ENCODE assay signal across 11 mouse cellular contexts in genomic region chr7:16885905-16886304, GRCm38 (mm10). TPM values are rescaled to one million over a fixed set of nuclear protein-coding genes. Genes with fewer than 3 reads are reported as not detected.
DNase-seq lines count a peak whose midpoint lies in the region; ATAC-seq and TF ChIP-seq lines count a peak whose summit lies in the region.
"Had no signal": no experiment of that assay in that cellular context is flagged by ENCODE, and none has a peak within 500 bp of the region (broad histone marks: within the 10 kb centered on the region; RNA-seq: fewer than 3 reads in every experiment).

No protein-coding gene starts in this region.

- WGBS in kidney, embryonic 15.5 days: 54% methylated on average over 59 of the region's 59 CpGs
- WGBS in forebrain, postnatal 0 days: 50% methylated on average over 56 of the region's 59 CpGs
- 37% methylated on average over 59 of the region's 59 CpGs for WGBS in midbrain, embryonic 13.5 days

- H3K9ac ChIP-seq in kidney, embryonic 15.5 days: no peak overlapping the region
- no peak overlapping the region for H3K9ac ChIP-seq in forebrain, postnatal 0 days
- H3K9ac ChIP-seq in midbrain, embryonic 13.5 days (replicated peaks): no peak overlapping the region

- H3K36me3 ChIP-seq in kidney, embryonic 15.5 days: peaks cover 56% of the 10 kb centered on the region
- H3K36me3 ChIP-seq in forebrain, postnatal 0 days (ENCODE audit: insufficient read depth): peaks cover 25% of the 10 kb centered on the region
- peaks cover 57% of the 10 kb centered on the region for H3K36me3 ChIP-seq in midbrain, embryonic 13.5 days

- H3K4me3 ChIP-seq in kidney, embryonic 15.5 days (replicated peaks): peak overlapping the region; percentile 38
- 0 out of 2 replicates have a peak overlapping the region, but pooled peaks have one; percentile 19 for H3K4me3 ChIP-seq in brown adipose tissue, adult 24 weeks (ENCODE audit: insufficient read depth, low read depth, low read length)
- H3K4me3 ChIP-seq in forebrain, postnatal 0 days (ENCODE audit: low read depth, low read length): peak overlapping the region; percentile 30; the same call in 1 of the 2 replicates
- H3K4me3 ChIP-seq in midbrain, embryonic 13.5 days (replicated peaks): peak overlapping the region; percentile 31
- H3K4me3 ChIP-seq: layer of hippocampus, adult 2 months had no signal

- peaks cover 16% of the 10 kb centered on the region for H3K4me1 ChIP-seq in kidney, embryonic 15.5 days
- H3K4me1 ChIP-seq in brown adipose tissue, adult 24 weeks (ENCODE audit: control insufficient read depth, insufficient read depth, insufficient read length, low read length): no peaks in the 10 kb centered on the region
- H3K4me1 ChIP-seq in forebrain, postnatal 0 days (ENCODE audit: insufficient read depth): no peaks in the 10 kb centered on the region
- H3K4me1 ChIP-seq in midbrain, embryonic 13.5 days (replicated peaks): peaks cover 5% of the 10 kb centered on the region

- ATAC-seq in kidney, embryonic 15.5 days (replicated peaks; ENCODE audit: low FRiP score): no peak
- ATAC-seq in forebrain, postnatal 0 days: peak; percentile 7; the same call in 1 of the 2 replicates
- no peak; the same call in 1 of the 2 replicates for ATAC-seq in midbrain, embryonic 13.5 days

- peaks cover 33% of the 10 kb centered on the region for H3K27me3 ChIP-seq in kidney, embryonic 15.5 days
- peaks cover 14% of the 10 kb centered on the region for H3K27me3 ChIP-seq in forebrain, postnatal 0 days (ENCODE audit: insufficient read depth, low read length)
- H3K27me3 ChIP-seq in midbrain, embryonic 13.5 days: peaks cover 69% of the 10 kb centered on the region
- H3K27me3 ChIP-seq: CH12.LX had no signal

- peaks cover 18% of the 10 kb centered on the region for H3K9me3 ChIP-seq in kidney, embryonic 15.5 days (replicated peaks)
- H3K9me3 ChIP-seq in forebrain, postnatal 0 days (ENCODE audit: low read length): no peaks in the 10 kb centered on the region
- H3K9me3 ChIP-seq in midbrain, embryonic 13.5 days: 0 out of 2 replicates have a peak, but pooled peaks cover 3% of the 10 kb centered on the region

- TF ChIP-seq CTCF in forebrain, postnatal 0 days (IDR thresholded peaks at IDR 0.05; ENCODE audit: low read depth): no peak

- no peak overlapping the region for H3K27ac ChIP-seq in kidney, embryonic 15.5 days
- H3K27ac ChIP-seq in brown adipose tissue, adult 24 weeks (replicated peaks; ENCODE audit: low read depth, low read length): no peak overlapping the region
- no peak overlapping the region for H3K27ac ChIP-seq in forebrain, postnatal 0 days (ENCODE audit: low read depth, low read length)
- no peak overlapping the region for H3K27ac ChIP-seq in midbrain, embryonic 13.5 days
- H3K27ac ChIP-seq: layer of hippocampus, adult 2 months; macrophage had no signal

- no peak for DNase-seq in kidney, adult 11 months
- no peak for DNase-seq in forebrain, postnatal 0 days
- no peak for DNase-seq in spleen, postnatal 14 days (ENCODE audit: low spot score in 2 of 2)
- DNase-seq in layer of hippocampus, postnatal 36 days: no peak
- no peak for DNase-seq in adrenal gland, postnatal 14 days

- H3K4me2 ChIP-seq in kidney, embryonic 15.5 days: peak overlapping the region; percentile 51
- peak overlapping the region; percentile 32; the same call in 1 of the 2 replicates for H3K4me2 ChIP-seq in forebrain, postnatal 0 days (ENCODE audit: low read depth)
- no peak overlapping the region; the same call in 1 of the 2 replicates for H3K4me2 ChIP-seq in midbrain, embryonic 13.5 days (replicated peaks)

RNA-seq across cellular contexts. Expression of gene Gng8, which starts 5.7 kb away (rescaled TPM):
- polyA plus RNA-seq in kidney, embryonic 15.5 days (2015; fragmentation: Nextera tagmentation; extraction: Ambion mirVana): 6.8 and 7.8 TPM in 2 replicates
- not detected in 2 replicates for polyA plus RNA-seq in brown adipose tissue, adult 24 weeks (2012; ENCODE audit: insufficient read depth, insufficient read length, missing spikeins)
- total RNA-seq in forebrain, postnatal 0 days (2014; rRNA removed): not detected in 2 replicates
- 9.3 and 16.4 TPM in 2 replicates for polyA plus RNA-seq in forebrain, postnatal 0 days (2015; fragmentation: Nextera tagmentation; extraction: Ambion mirVana)
- 23.4 and 30.8 TPM in 2 replicates for polyA plus RNA-seq in midbrain, embryonic 13.5 days (2015; fragmentation: Nextera tagmentation; extraction: Ambion mirVana)
- 1 to 10 TPM; 2.4 to 2.7 TPM for total RNA-seq in layer of hippocampus, postnatal 36 days (2021)
- 0.59 and 0.60 TPM in 2 replicates for total RNA-seq in adrenal gland, postnatal 14 days (2021)
- polyA plus RNA-seq: macrophage had no signal

RNA-seq across cellular contexts. Expression of gene Dact3, which starts 10.8 kb away (rescaled TPM):
- polyA plus RNA-seq in kidney, embryonic 15.5 days (2015; fragmentation: Nextera tagmentation; extraction: Ambion mirVana): 2.6 TPM in 2 replicates
- 0.79 and 2.1 TPM in 2 replicates for polyA plus RNA-seq in brown adipose tissue, adult 24 weeks (2012; ENCODE audit: insufficient read depth, insufficient read length, missing spikeins)
- total RNA-seq in forebrain, postnatal 0 days (2014; rRNA removed): 69.0 and 70.3 TPM in 2 replicates
- polyA plus RNA-seq in forebrain, postnatal 0 days (2015; fragmentation: Nextera tagmentation; extraction: Ambion mirVana): 7.8 and 8.6 TPM in 2 replicates
- 2.8 and 2.9 TPM in 2 replicates for polyA plus RNA-seq in midbrain, embryonic 13.5 days (2015; fragmentation: Nextera tagmentation; extraction: Ambion mirVana)
- 100 to 1,000 TPM; 146 to 149 TPM for total RNA-seq in layer of hippocampus, postnatal 36 days (2021)
- total RNA-seq in adrenal gland, postnatal 14 days (2021): 2.6 and 4.1 TPM in 2 replicates

RNA-seq across cellular contexts. Expression of gene Ptgir, which starts 20.4 kb away (rescaled TPM):
- polyA plus RNA-seq in kidney, embryonic 15.5 days (2015; fragmentation: Nextera tagmentation; extraction: Ambion mirVana): 1.5 and 2.1 TPM in 2 replicates
- 1.9 and 2.8 TPM in 2 replicates for polyA plus RNA-seq in brown adipose tissue, adult 24 weeks (2012; ENCODE audit: insufficient read depth, insufficient read length, missing spikeins)
- total RNA-seq in forebrain, postnatal 0 days (2014; rRNA removed): 0.15 TPM in 1 of 2 replicates, not detected in the other
- 0.08 and 0.09 TPM in 2 replicates for polyA plus RNA-seq in forebrain, postnatal 0 days (2015; fragmentation: Nextera tagmentation; extraction: Ambion mirVana)
- polyA plus RNA-seq in midbrain, embryonic 13.5 days (2015; fragmentation: Nextera tagmentation; extraction: Ambion mirVana): 0.41 and 0.54 TPM in 2 replicates
- not detected for total RNA-seq in layer of hippocampus, postnatal 36 days (2021)
- 1.2 and 2.6 TPM in 2 replicates for total RNA-seq in adrenal gland, postnatal 14 days (2021)

RNA-seq across cellular contexts. Expression of gene Calm3, which starts 38.0 kb away (rescaled TPM):
- polyA plus RNA-seq in kidney, embryonic 15.5 days (2015; fragmentation: Nextera tagmentation; extraction: Ambion mirVana): 116 and 124 TPM in 2 replicates
- polyA plus RNA-seq in brown adipose tissue, adult 24 weeks (2012; ENCODE audit: insufficient read depth, insufficient read length, missing spikeins): 210 and 222 TPM in 2 replicates
- total RNA-seq in forebrain, postnatal 0 days (2014; rRNA removed): 1,323 and 1,444 TPM in 2 replicates
- polyA plus RNA-seq in forebrain, postnatal 0 days (2015; fragmentation: Nextera tagmentation; extraction: Ambion mirVana): 403 and 424 TPM in 2 replicates
- polyA plus RNA-seq in midbrain, embryonic 13.5 days (2015; fragmentation: Nextera tagmentation; extraction: Ambion mirVana): 297 and 325 TPM in 2 replicates
- total RNA-seq in layer of hippocampus, postnatal 36 days (2021): 1,000 to 10,000 TPM; 2,055 to 2,361 TPM
- total RNA-seq in adrenal gland, postnatal 14 days (2021): 222 and 231 TPM in 2 replicates

RNA-seq across cellular contexts. Expression of gene Prkd2, which starts 43.2 kb away (rescaled TPM):
- polyA plus RNA-seq in kidney, embryonic 15.5 days (2015; fragmentation: Nextera tagmentation; extraction: Ambion mirVana): 14.6 and 17.7 TPM in 2 replicates
- 8.5 and 11.3 TPM in 2 replicates for polyA plus RNA-seq in brown adipose tissue, adult 24 weeks (2012; ENCODE audit: insufficient read depth, insufficient read length, missing spikeins)
- 2.9 and 3.9 TPM in 2 replicates for total RNA-seq in forebrain, postnatal 0 days (2014; rRNA removed)
- polyA plus RNA-seq in forebrain, postnatal 0 days (2015; fragmentation: Nextera tagmentation; extraction: Ambion mirVana): 2.7 and 4.0 TPM in 2 replicates
- 6.4 and 6.6 TPM in 2 replicates for polyA plus RNA-seq in midbrain, embryonic 13.5 days (2015; fragmentation: Nextera tagmentation; extraction: Ambion mirVana)
- total RNA-seq in layer of hippocampus, postnatal 36 days (2021): 1 to 10 TPM; 5.8 to 8.2 TPM
- 25.0 and 35.4 TPM in 2 replicates for total RNA-seq in adrenal gland, postnatal 14 days (2021)
